Mouse (Mus musculus) heart, adult 10 weeks (tissue): Measurements from ENCODE around the gene Dse. TPM values are rescaled to one million over a fixed set of nuclear protein-coding genes. Genes with fewer than 3 reads are reported as not detected.

ENCODE experiments used
- polyA plus RNA-seq: library from polyadenylated mRNA; stranded (reverse); fragments of 350-450 nt; fragmentation: Illumina TruSeq; extraction: RNeasy Lipid Tissue Mini Kit (QIAGEN cat#74804); gene quantifications from one replicate; pipeline ENCODE4 v1.2.3, GENCODE M21; 2014; ENCODE audit warnings: low read depth, low replicate concordance

Dse gene
- polyA plus RNA-seq, result 4.3 TPM

DNA sequence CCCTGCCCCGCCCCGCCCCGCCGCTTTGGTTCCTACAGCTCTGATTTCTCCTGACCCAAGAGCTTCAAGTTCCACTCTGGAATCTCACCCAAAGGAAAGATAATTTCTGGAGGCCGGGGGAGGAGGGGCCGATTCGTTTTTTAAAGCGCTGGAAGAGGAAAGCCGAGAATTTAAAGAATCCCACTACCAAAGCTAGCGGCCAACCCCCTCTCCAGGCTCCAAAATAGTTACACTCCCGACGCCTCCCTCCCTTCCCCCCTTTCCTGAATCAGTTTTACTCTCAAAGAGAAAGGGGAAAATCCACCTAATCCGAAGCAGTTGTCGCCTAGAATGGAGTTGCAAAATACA lies at the start of gene Dse:
Gene Dse, minus strand, starts transcription at position 213 of the 348 bp plus-strand sequence.

DNA sequence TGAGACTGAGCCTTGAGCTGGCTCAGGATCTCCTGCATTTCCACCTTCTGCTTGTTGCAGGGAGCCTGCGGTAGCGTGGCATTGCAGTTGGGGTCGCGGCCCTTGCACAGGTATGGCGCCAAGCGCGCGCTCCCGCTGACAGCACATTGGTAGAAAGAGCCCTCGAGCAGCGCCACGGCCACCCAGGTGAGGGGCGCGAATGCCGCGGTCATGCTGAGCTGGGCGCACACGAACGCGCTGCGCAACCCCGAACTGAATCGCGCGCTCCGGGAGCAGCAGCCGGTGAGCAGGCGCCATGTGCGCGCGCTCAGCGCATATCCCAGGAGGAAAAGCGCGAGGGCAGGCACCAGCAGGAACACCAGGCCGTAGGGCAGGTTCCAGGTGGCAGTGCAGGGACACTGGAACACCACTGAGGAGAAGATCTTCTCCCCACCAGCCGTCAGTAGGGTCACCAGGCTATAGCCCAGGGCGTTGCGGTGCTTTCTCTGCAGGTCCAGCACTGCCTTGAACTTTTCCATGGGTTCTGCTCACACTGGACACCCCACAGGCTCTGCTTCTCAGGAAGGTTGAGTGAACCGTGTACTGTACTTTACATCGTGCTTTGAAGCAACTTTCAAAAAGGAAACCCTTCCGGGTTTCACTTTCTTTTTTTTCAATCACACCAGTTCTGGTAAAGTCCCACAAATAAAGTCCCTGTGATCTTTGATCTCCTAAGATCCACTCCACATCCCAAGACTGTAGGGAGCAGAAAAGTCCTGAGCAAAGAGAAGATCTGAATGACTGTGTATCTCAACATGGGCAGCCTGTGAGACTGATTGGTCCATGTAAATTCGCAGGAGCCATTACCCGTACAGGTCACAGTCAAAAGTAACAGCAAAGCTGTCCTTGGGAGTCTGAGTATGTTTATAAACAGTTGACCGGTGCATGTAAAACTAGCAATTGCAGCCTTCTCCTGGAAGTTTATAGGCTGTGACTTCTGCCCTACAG lies 79.8 kb downstream of the Dse start, which contains the start of gene Calhm6:
Gene Calhm6, minus strand, starts transcription at position 593 of the 987 bp plus-strand sequence.

Other genes starting within 250 kb of the Dse start
- 114 TPM for gene Rwdd1, start 188.1 kb downstream of the Dse start, polyA plus RNA-seq
- gene Trappc3l, start 170.1 kb downstream of the Dse start, polyA plus RNA-seq, result not detected
- not detected for gene Calhm4, start 163.4 kb downstream of the Dse start, polyA plus RNA-seq
- 1.5 TPM for gene Calhm5, start 111.2 kb downstream of the Dse start, polyA plus RNA-seq
- gene Calhm6, start 79.7 kb downstream of the Dse start, polyA plus RNA-seq, result not detected
- 54.0 TPM for gene Tspyl1, start 74.5 kb upstream of the Dse start, polyA plus RNA-seq
- 20.7 TPM for gene Tspyl4, start 89.7 kb upstream of the Dse start, polyA plus RNA-seq
- gene Col10a1, start 182.3 kb upstream of the Dse start, polyA plus RNA-seq, result not detected
- 11.7 TPM for gene Nt5dc1, start 210.8 kb upstream of the Dse start, polyA plus RNA-seq